Mouse (Mus musculus): ENCODE measurements around the gene 4933411K16Rik. TPM values are rescaled to one million over a fixed set of nuclear protein-coding genes. Genes with fewer than 3 reads are reported as not detected.

The 4933411K16Rik gene
- not detected in 2 replicates for total RNA-seq (2023)

GRCm38 (mm10) chr19:42051948-42052347, at the start of gene 4933411K16Rik:
4933411K16Rik (plus strand) TSS chr19:42052248.

GRCm38 (mm10) chr19:42035456-42036248, 16.4 kb upstream of the 4933411K16Rik start, which contains the start of gene Ankrd2:
Ankrd2 (plus strand) TSS chr19:42036000.

DNA sequence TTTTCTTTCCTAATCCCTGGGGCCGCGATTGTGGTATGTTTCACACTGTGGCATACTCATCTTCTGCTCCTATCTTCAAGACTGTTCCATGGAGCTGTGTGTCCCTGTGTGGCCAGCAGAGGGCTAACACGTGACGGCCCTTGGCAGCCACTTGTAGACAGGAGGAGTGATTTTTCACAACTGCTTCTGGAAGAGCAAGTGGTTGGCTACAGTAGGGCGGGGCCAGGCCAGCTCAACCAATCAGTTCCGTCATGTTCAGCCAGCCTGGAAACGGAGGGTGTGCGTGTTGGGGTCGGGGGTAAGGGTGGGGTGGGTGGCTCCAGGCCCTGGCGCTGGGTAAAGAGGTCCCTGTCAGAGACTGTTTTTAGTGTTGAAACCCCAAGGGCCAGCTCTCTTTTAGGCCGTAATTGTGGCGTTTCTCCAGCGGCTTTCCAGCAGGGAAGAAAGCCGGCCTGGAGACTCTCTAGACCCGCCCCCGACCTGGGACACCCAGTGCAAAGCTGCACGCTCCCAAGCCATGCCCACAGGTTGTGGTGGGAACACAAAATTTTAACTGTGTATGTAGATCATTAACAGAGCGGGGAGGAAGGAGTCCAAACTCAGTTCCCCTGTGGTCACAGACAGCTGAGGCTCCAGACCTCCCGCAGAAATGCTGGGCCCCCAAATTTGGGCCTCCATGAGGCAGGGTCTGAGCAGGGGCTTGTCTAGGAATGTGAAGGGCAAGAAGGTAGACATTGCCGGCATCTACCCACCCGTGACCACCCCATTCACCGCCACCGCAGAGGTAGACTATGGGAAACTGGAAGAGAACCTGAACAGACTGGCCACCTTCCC, 6.6 kb upstream of the 4933411K16Rik start, which contains the start of gene Hoga1:
Gene Hoga1, plus strand, starts transcription at position 342 of the 834 bp plus-strand sequence.

DNA sequence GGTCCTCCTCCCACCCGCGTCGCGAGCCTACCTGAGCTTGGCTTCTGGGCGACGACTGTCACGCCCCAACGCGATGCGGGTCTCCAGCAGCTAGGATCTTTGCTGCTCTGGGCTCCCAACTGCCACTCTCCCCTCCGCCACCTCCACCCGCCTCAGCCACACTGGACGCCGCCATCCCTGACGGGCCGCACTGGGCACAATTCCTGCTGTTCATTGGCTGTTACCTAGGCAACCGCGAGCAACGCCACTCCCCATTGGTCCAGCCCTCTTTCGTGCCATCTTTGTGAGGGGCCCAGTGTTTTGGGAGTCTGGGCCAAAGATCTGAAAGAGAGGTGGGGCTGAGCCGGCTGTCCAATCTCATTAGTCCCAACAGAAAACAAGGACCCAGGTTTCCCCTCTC, 34.1 kb downstream of the 4933411K16Rik start, which contains the start of gene Morn4:
Gene Morn4, minus strand, starts transcription at position 192 of the 400 bp plus-strand sequence.

DNA sequence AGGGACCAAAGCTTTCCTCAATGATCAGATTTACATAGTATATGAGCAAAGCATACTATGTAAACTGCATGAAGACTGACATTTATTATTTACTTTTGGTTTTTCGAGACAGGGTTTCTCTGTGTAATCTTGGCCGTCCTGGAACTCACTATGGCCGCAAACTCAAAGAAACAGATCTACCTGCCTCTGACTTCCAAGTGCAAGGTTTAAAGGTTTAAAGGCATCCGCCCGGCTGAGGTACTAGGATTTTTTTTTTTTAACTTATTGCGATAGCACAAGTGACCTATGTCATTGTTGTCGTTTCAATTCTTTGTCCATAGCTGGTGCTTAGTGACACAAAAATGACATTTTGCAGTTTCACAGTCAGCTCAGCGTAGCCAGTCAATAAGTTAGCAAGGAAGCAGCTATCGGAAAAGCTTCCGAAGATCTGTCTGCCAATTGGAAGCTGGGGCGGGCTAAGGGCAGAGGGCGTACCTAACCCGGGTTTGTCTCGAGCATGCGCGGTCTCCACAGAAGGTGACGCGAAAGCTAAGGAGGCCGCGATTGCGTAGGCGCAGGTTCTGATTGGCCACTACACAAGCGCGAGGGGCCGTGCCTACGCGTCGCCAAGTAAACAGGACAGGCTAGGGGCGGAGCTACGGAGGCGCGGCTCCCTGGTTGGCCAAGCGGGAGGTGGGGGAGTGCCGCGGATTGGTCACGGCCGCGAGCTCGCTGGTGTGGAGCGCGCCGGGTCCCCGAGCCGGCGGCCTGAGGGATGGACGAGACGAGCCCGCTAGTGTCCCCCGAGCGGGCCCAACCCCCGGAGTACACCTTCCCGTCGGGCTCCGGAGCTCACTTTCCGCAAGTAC, 37.9 kb downstream of the 4933411K16Rik start, which contains the start of gene Pi4k2a:
Gene Pi4k2a, plus strand, starts transcription at position 723 of the 848 bp plus-strand sequence.

Other genes with a start within 250 kb of the 4933411K16Rik start
- 37.2 and 42.7 TPM in 2 replicates for gene Frat1, start 222.3 kb upstream of the 4933411K16Rik start, total RNA-seq (2023)
- 62.4 and 80.8 TPM in 2 replicates for gene Frat2, start 204.1 kb upstream of the 4933411K16Rik start, total RNA-seq (2023)
- gene Rrp12, start 156.1 kb upstream of the 4933411K16Rik start, total RNA-seq (2023): 33.1 and 42.2 TPM in 2 replicates
- 332 and 338 TPM in 2 replicates for gene Pgam1, start 140.3 kb upstream of the 4933411K16Rik start, total RNA-seq (2023)
- gene Exosc1, start 118.8 kb upstream of the 4933411K16Rik start, total RNA-seq (2023): 9.9 and 13.9 TPM in 2 replicates
- 24.5 and 33.2 TPM in 2 replicates for gene Zdhhc16, start 118.8 kb upstream of the 4933411K16Rik start, total RNA-seq (2023)
- gene Mms19, start 71.1 kb upstream of the 4933411K16Rik start, total RNA-seq (2023): 28.7 and 54.6 TPM in 2 replicates
- 34.6 and 35.8 TPM in 2 replicates for gene Ubtd1, start 70.5 kb upstream of the 4933411K16Rik start, total RNA-seq (2023)
- gene Ankrd2, start 16.2 kb upstream of the 4933411K16Rik start, total RNA-seq (2023): not detected in 2 replicates
- not detected in 2 replicates for gene Hoga1, start 6.6 kb upstream of the 4933411K16Rik start, total RNA-seq (2023)
- gene Morn4, start 34.1 kb downstream of the 4933411K16Rik start, total RNA-seq (2023): not detected in 2 replicates
- 46.1 and 62.7 TPM in 2 replicates for gene Pi4k2a, start 38.2 kb downstream of the 4933411K16Rik start, total RNA-seq (2023)
- 0.47 and 2.0 TPM in 2 replicates for gene Avpi1, start 76.8 kb downstream of the 4933411K16Rik start, total RNA-seq (2023)
- 13.1 and 14.7 TPM in 2 replicates for gene Marveld1, start 95.2 kb downstream of the 4933411K16Rik start, total RNA-seq (2023)
- gene Zfyve27, start 111.7 kb downstream of the 4933411K16Rik start, total RNA-seq (2023): 83.0 and 144 TPM in 2 replicates
- not detected in 2 replicates for gene Sfrp5, start 150.0 kb downstream of the 4933411K16Rik start, total RNA-seq (2023)
- not detected in 2 replicates for gene Golga7b, start 195.3 kb downstream of the 4933411K16Rik start, total RNA-seq (2023)